Mouse (Mus musculus): ENCODE measurements around the gene Shq1.

- TF ChIP-seq POLR2A (IDR thresholded peaks at IDR 0.05; ENCODE audit: low read depth, low read length) (no peak), CTCF (conservative IDR thresholded peaks at IDR 0.05; ENCODE audit: insufficient read depth, insufficient read length, low read depth, low read length) (peak; percentile 71)
These were observed 25.3 kb downstream of the Shq1 start for GRCm38 (mm10) chr6:100645469-100646201.

All from kidney, adult 2 months (tissue).